Mouse (Mus musculus): ENCODE data around the gene Kcna10.

Kcna10 gene

GRCm38 (mm10) chr3:107182756-107183155 is at the start of gene Kcna10:
Kcna10 (plus strand) TSS chr3:107183056.
- CTCF ChIA-PET: no interaction called here

GRCm38 (mm10) chr3:107134457-107134856 is 48.4 kb upstream of the Kcna10 start:
- CTCF ChIA-PET: no interaction called here

- CTCF ChIA-PET: interaction anchor here (0.5 kb wide), 1 partner anchor 73 kb away, joined by 3 read pairs; no protein-coding TSS in a partner anchor
Measured at GRCm38 (mm10) chr3:107147126-107147525, 35.7 kb upstream of the Kcna10 start.

- CTCF ChIA-PET: interaction anchor here (0.9 kb wide), 1 partner anchor 55 kb away, joined by 3 read pairs; no protein-coding TSS in a partner anchor
Measured at GRCm38 (mm10) chr3:107149006-107149405, 33.9 kb upstream of the Kcna10 start.

GRCm38 (mm10) chr3:107150469-107150868 is 32.4 kb upstream of the Kcna10 start:
- CTCF ChIA-PET: no interaction called here

- CTCF ChIA-PET: interaction anchor here (0.7 kb wide), 1 partner anchor 18 kb away, joined by 3 read pairs; no protein-coding TSS in a partner anchor
Measured at GRCm38 (mm10) chr3:107150872-107151540, 31.9 kb upstream of the Kcna10 start.

GRCm38 (mm10) chr3:107153772-107154655 is 28.8 kb upstream of the Kcna10 start:
- CTCF ChIA-PET: no interaction called here

GRCm38 (mm10) chr3:107158856-107159255 is 24.0 kb upstream of the Kcna10 start:
- CTCF ChIA-PET: no interaction called here

- CTCF ChIA-PET: no interaction called here
Measured at GRCm38 (mm10) chr3:107159418-107159817, 23.4 kb upstream of the Kcna10 start.

GRCm38 (mm10) chr3:107159859-107160324 is 23.0 kb upstream of the Kcna10 start:
- CTCF ChIA-PET: no interaction called here

- CTCF ChIA-PET: interaction anchor here (0.6 kb wide), 1 partner anchor 96 kb away, joined by 4 read pairs; no protein-coding TSS in a partner anchor
Measured at GRCm38 (mm10) chr3:107162741-107163140, 20.1 kb upstream of the Kcna10 start.

- CTCF ChIA-PET: interaction anchor here (0.5 to 0.6 kb wide), 2 partner anchors 8 to 18 kb away, joined by 3 read pairs; no protein-coding TSS in a partner anchor
Measured at GRCm38 (mm10) chr3:107169552-107169951, 13.3 kb upstream of the Kcna10 start.

- CTCF ChIA-PET: no interaction called here
Measured at GRCm38 (mm10) chr3:107171964-107172363, 10.9 kb upstream of the Kcna10 start.

GRCm38 (mm10) chr3:107172556-107172955 is 10.3 kb upstream of the Kcna10 start:
- CTCF ChIA-PET: no interaction called here

- CTCF ChIA-PET: no interaction called here
Measured at GRCm38 (mm10) chr3:107175486-107175885, 7.4 kb upstream of the Kcna10 start.

GRCm38 (mm10) chr3:107176501-107176900 is 6.4 kb upstream of the Kcna10 start:
- CTCF ChIA-PET: no interaction called here

- CTCF ChIA-PET: interaction anchor here (0.6 kb wide), 1 partner anchor 609 kb away, joined by 9 read pairs; no protein-coding TSS in a partner anchor
Measured at GRCm38 (mm10) chr3:107180860-107181259, 2.0 kb upstream of the Kcna10 start.

- CTCF ChIA-PET: no interaction called here
Measured at GRCm38 (mm10) chr3:107183178-107183577, 322 bp downstream of the Kcna10 start.

GRCm38 (mm10) chr3:107185597-107185996 is 2.7 kb downstream of the Kcna10 start:
- CTCF ChIA-PET: no interaction called here

GRCm38 (mm10) chr3:107187022-107187421 is 4.2 kb downstream of the Kcna10 start:
- CTCF ChIA-PET: interaction anchor here (0.7 kb wide), 1 partner anchor 19 kb away, joined by 3 read pairs; no protein-coding TSS in a partner anchor

GRCm38 (mm10) chr3:107188226-107188899 is 5.5 kb downstream of the Kcna10 start:
- CTCF ChIA-PET: no interaction called here
